Mouse (Mus musculus) MEL (cell line): ENCODE data around the gene Ciart.

Experiments used
- CTCF ChIP-seq, 3 experiments: IDR thresholded peaks in 2 of 3; conservative IDR thresholded peaks in 1 of 3; 2 replicates each; pipeline ENCODE4 v1.5.1; 2011 to 2012; ENCODE audit warnings: low read length in 3 of 3, low read depth in 2 of 3, mild to moderate bottlenecking in 2 of 3, improper control_type of control experiment in 1 of 3, inconsistent platforms in 1 of 3, mixed read lengths in 1 of 3, moderate library complexity in 1 of 3; ENCODE audit not compliant: control insufficient read depth in 1 of 3, insufficient read depth in 1 of 3, poor library complexity in 1 of 3, severe bottlenecking in 1 of 3
- EP300 ChIP-seq, 2 experiments: IDR thresholded peaks; 2 replicates each; pipeline ENCODE4 v1.6.1; 2011; ENCODE audit warnings: improper control_type of control experiment in 2 of 2, low read length in 2 of 2, low read depth in 1 of 2, mild to moderate bottlenecking in 1 of 2
- GATA1 ChIP-seq: IDR thresholded peaks from 2 replicates; pipeline ENCODE4 v1.6.1; 2011; ENCODE audit warnings: low read depth, low read length, improper control_type of control experiment
- MAX ChIP-seq: IDR thresholded peaks from 2 replicates; pipeline ENCODE4 v1.6.1; 2011; ENCODE audit warnings: low read length, improper control_type of control experiment
- MXI1 ChIP-seq: IDR thresholded peaks from 2 replicates; pipeline ENCODE4 v1.6.1; 2011; ENCODE audit warnings: mild to moderate bottlenecking, low read depth, low read length, improper control_type of control experiment
- NRF1 ChIP-seq: IDR thresholded peaks from 2 replicates; pipeline ENCODE4 v1.6.1; 2014; ENCODE audit warnings: low read depth, mild to moderate bottlenecking, inconsistent platforms, low read length, improper control_type of control experiment, moderate library complexity; ENCODE audit not compliant: poor library complexity, insufficient read depth, severe bottlenecking
- POLR2A ChIP-seq, 2 experiments: IDR thresholded peaks; 2 replicates each; pipeline ENCODE4 v1.6.1; 2011 to 2012; ENCODE audit warnings: low read length in 2 of 2, mild to moderate bottlenecking in 2 of 2, control low read depth in 1 of 2, improper control_type of control experiment in 1 of 2, low read depth in 1 of 2, moderate library complexity in 1 of 2; ENCODE audit not compliant: control insufficient read depth in 1 of 2, insufficient read depth in 1 of 2, poor library complexity in 1 of 2
- RCOR1 ChIP-seq: IDR thresholded peaks from 2 replicates; pipeline ENCODE4 v1.6.1; 2012; ENCODE audit warnings: low read depth, mild to moderate bottlenecking, inconsistent platforms, low read length, improper control_type of control experiment
- SMC3 ChIP-seq: IDR thresholded peaks from 2 replicates; pipeline ENCODE4 v1.6.1; 2011; ENCODE audit warnings: low read depth, low read length, improper control_type of control experiment
- TAL1 ChIP-seq: IDR thresholded peaks from 2 replicates; pipeline ENCODE4 v1.6.1; 2012; ENCODE audit warnings: mild to moderate bottlenecking, inconsistent platforms, low read length, moderate library complexity, mixed read lengths
- ZNF384 ChIP-seq: IDR thresholded peaks from 2 replicates; pipeline ENCODE4 v1.6.1; 2012; ENCODE audit warnings: low read depth, mild to moderate bottlenecking, inconsistent platforms, low read length, improper control_type of control experiment

DNA sequence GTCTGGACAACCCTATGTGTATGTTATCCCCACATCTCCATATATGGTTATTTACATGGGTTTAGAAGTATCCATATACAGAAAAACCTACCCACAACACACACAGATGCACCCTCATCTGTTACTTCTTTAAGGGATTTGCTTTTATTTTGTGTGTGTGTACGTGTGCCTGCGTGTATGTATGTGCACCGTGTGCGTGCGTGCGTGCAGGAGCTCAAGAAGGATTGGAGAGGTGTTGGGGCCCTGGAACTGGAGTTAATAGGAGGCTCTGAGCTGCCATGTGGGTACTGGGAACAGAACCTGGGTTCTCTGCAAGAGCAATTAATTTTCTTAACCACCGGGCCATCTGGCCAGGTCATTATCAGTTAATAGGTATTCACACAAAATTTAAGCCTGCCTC, 10.0 kb downstream of the Ciart start:
- TF ChIP-seq TAL1 (no peak), EP300 (IDR thresholded peaks at IDR 0.05; ENCODE audit: low read depth in 1 of 2, low read length in 2 of 2) (no peak), CTCF (IDR thresholded peaks at IDR 0.05 in 2 of 3, conservative IDR thresholded peaks at IDR 0.05 in 1 of 3; ENCODE audit: control insufficient read depth in 1 of 3, insufficient read depth in 1 of 3, low read depth in 2 of 3, low read length in 3 of 3, poor library complexity in 1 of 3, severe bottlenecking in 1 of 3) (no peak), POLR2A (IDR thresholded peaks at IDR 0.05; ENCODE audit: control insufficient read depth in 1 of 2, insufficient read depth in 1 of 2, low read depth in 1 of 2, low read length in 2 of 2, poor library complexity in 1 of 2) (no peak), MAX (no peak), SMC3 (no peak), RCOR1 (no peak), ZNF384 (no peak), NRF1 (no peak), MXI1 (peak; percentile 73), GATA1 (0 out of 2 replicates have a peak, but pooled peaks have one; percentile 4)
